In genomic region chr11:5065056-5065821, GRCm38 (mm10) we compare ENCODE assay signal across 1 mouse cellular context.
A peak's percentile ranks its signal among the peaks of the same experiment; 100 is the strongest.
TF ChIP-seq lines count a peak whose summit lies in the region.

TSS of gene Gas2l1 (minus strand) at chr11:5065327.

TF ChIP-seq in CH12.LX, 34 proteins besides CTCF, POLR2A, EP300 and RAD21 (continued from another document):
- peak; percentile 65 for TF ChIP-seq ZC3H11A (IDR thresholded peaks at IDR 0.05; ENCODE audit: low read depth, low read length)
- TF ChIP-seq ZMIZ1 (IDR thresholded peaks at IDR 0.05; ENCODE audit: low read depth, low read length) = no peak
- TF ChIP-seq CHD2 (IDR thresholded peaks at IDR 0.05; ENCODE audit: low read length) = no peak
- TF ChIP-seq UBTF (IDR thresholded peaks at IDR 0.05; ENCODE audit: low read depth, low read length) = no peak
- TF ChIP-seq MYC (IDR thresholded peaks at IDR 0.05; ENCODE audit: low read depth, low read length) = 0 out of 2 replicates have a peak, but pooled peaks have one; percentile 31
- peak; percentile 10 for TF ChIP-seq ELF1 (IDR thresholded peaks at IDR 0.05; ENCODE audit: low read depth, low read length)
- TF ChIP-seq MEF2A (IDR thresholded peaks at IDR 0.05; ENCODE audit: borderline replicate concordance, low read depth, low read length) = no peak
- TF ChIP-seq JUND (conservative IDR thresholded peaks at IDR 0.05; ENCODE audit: low read depth, low read length) = no peak
- TF ChIP-seq MXI1 (IDR thresholded peaks at IDR 0.05; ENCODE audit: low read depth, low read length) = peak; percentile 93
- no peak for TF ChIP-seq GABPA (IDR thresholded peaks at IDR 0.05; ENCODE audit: insufficient replicate concordance, low read depth, low read length)
- TF ChIP-seq HCFC1 (IDR thresholded peaks at IDR 0.05; ENCODE audit: low read depth, low read length) = no peak; the same call in 1 of the 2 replicates
- TF ChIP-seq SIN3A (IDR thresholded peaks at IDR 0.05; ENCODE audit: low read length) = peak; percentile 79
- TF ChIP-seq RCOR1 (conservative IDR thresholded peaks at IDR 0.05; ENCODE audit: low read depth, low read length) = no peak
- no peak for TF ChIP-seq JUN (IDR thresholded peaks at IDR 0.05; ENCODE audit: insufficient read depth, low read depth, low read length)
- no peak for TF ChIP-seq PAX5 (IDR thresholded peaks at IDR 0.05; ENCODE audit: low read length)
TF ChIP-seq in CH12.LX: peak in this region for 8.
